In the genomic region with DNA sequence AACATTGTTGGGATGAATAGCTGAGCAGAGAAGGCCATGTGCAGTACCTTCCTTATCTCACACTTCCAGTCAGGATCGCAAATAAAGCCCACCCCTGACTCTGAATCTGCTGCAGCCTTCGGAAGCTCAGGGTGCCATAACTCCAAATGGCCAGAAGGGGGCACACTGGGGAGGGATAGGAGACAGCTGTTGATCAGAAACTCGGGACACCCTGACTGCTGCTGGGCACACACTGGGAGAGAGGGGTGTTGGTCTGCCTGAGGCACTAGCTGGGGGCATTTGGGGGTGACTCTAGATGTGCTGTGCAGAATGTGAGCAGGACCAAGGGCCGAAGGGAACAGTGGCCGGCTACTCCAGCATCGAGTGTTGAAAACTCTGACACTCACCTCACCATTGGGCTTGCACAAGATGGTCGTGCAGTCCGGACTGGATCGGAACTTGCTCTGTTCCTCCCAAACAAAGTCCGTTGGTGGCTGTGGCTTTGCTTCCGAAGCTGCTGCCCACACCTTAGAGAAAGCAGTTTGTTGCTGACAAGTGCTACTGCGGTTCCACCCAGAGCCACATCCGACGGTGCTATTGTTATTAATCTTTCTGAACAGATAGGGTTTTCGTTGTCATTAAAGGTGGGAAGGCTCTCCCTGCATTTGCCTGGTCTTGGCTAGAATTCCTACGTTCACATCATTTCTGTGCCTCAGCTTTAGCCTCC, we compare ENCODE assay signal across 8 mouse cellular contexts.
DNase-seq lines count a peak whose midpoint lies in the region; ATAC-seq and TF ChIP-seq lines count a peak whose summit lies in the region.

No protein-coding gene starts in this region.

- H3K27me3 ChIP-seq in heart, embryonic 11.5 days (ENCODE audit: control insufficient read depth, insufficient read depth, low read length): no peaks in the 10 kb centered on the region
- H3K27me3 ChIP-seq in hindbrain, postnatal 0 days (ENCODE audit: insufficient read depth, low read length): no peaks in the 10 kb centered on the region

- peak; percentile 57 for TF ChIP-seq CTCF in cortical plate, adult 2 months (IDR thresholded peaks at IDR 0.05; ENCODE audit: extremely low read depth, insufficient read depth, low read length)
- TF ChIP-seq CTCF in hindbrain, postnatal 0 days (IDR thresholded peaks at IDR 0.05; ENCODE audit: low read depth): peak; percentile 77

- no peak overlapping the region for H3K27ac ChIP-seq in heart, embryonic 11.5 days (ENCODE audit: low read depth, low read length)
- no peak overlapping the region for H3K27ac ChIP-seq in cortical plate, adult 2 months (ENCODE audit: insufficient read depth, low read length)
- no peak overlapping the region for H3K27ac ChIP-seq in hindbrain, postnatal 0 days

- TF ChIP-seq POLR2A in cortical plate, adult 2 months (IDR thresholded peaks at IDR 0.05; ENCODE audit: extremely low read depth, insufficient read depth, low read length): no peak

- WGBS in heart, embryonic 11.5 days (ENCODE audit: insufficient replicate concordance): 63% methylated on average over 16 of the region's 16 CpGs
- 70% methylated on average over 16 of the region's 16 CpGs for WGBS in hindbrain, postnatal 0 days

- H3K9ac ChIP-seq in heart, embryonic 11.5 days (ENCODE audit: low read depth, low read length): no peak overlapping the region
- no peak overlapping the region for H3K9ac ChIP-seq in hindbrain, postnatal 0 days (replicated peaks; ENCODE audit: low read length)

- peaks cover 3% of the 10 kb centered on the region; the same call in 1 of the 2 replicates for H3K4me1 ChIP-seq in heart, embryonic 11.5 days (ENCODE audit: control insufficient read depth, insufficient read depth, low read length)
- H3K4me1 ChIP-seq in cortical plate, adult 2 months (ENCODE audit: control insufficient read depth, insufficient read depth, low read length): no peaks in the 10 kb centered on the region
- no peaks in the 10 kb centered on the region for H3K4me1 ChIP-seq in hindbrain, postnatal 0 days (ENCODE audit: insufficient read depth, low read length)

- H3K36me3 ChIP-seq in heart, embryonic 11.5 days (ENCODE audit: control insufficient read depth, insufficient read depth, low read length): no peaks in the 10 kb centered on the region
- H3K36me3 ChIP-seq in hindbrain, postnatal 0 days (ENCODE audit: insufficient read depth, low read length): no peaks in the 10 kb centered on the region

- no peaks in the 10 kb centered on the region for H3K9me3 ChIP-seq in heart, embryonic 11.5 days (replicated peaks; ENCODE audit: control insufficient read depth, low read length)
- no peaks in the 10 kb centered on the region for H3K9me3 ChIP-seq in hindbrain, postnatal 0 days (ENCODE audit: low read length)

- H3K4me2 ChIP-seq in heart, embryonic 11.5 days: no peak overlapping the region
- H3K4me2 ChIP-seq in hindbrain, postnatal 0 days (ENCODE audit: low read depth, low read length): no peak overlapping the region

- no peak overlapping the region for H3K4me3 ChIP-seq in heart, embryonic 11.5 days (ENCODE audit: low read depth, low read length)
- H3K4me3 ChIP-seq in cortical plate, adult 2 months (ENCODE audit: insufficient read depth, low read length): no peak overlapping the region
- no peak overlapping the region for H3K4me3 ChIP-seq in hindbrain, postnatal 0 days (ENCODE audit: low read length)

- ATAC-seq in heart, embryonic 11.5 days (replicated peaks; ENCODE audit: insufficient number of reproducible peaks, low FRiP score, low TSS enrichment): no peak
- ATAC-seq in hindbrain, postnatal 0 days: no peak
- peak; percentile 95 for ATAC-seq in megakaryocyte progenitor cell, adult 5-6 weeks (replicated peaks; ENCODE audit: poor library complexity)

- peak; percentile 33 to 79 for DNase-seq in heart, adult 18-20 months
- DNase-seq in 3T3-L1 (ENCODE audit: low read depth, low spot score) (peak; percentile 68), WW6 (ENCODE audit: low read depth, low spot score) (peak; percentile 39)
- DNase-seq in hindbrain, postnatal 0 days (ENCODE audit: low spot score): peak; percentile 33
- DNase-seq in testis, postnatal 14 days (ENCODE audit: low spot score): peak; percentile 46
